Mouse (Mus musculus): Measurements from ENCODE around the gene Epb42. TPM values are rescaled to one million over a fixed set of nuclear protein-coding genes. Genes with fewer than 3 reads are reported as not detected.

Gene Epb42
- 1 to 10 TPM in 1 of 2 experiments, not detected in 1; 1.2 TPM for total RNA-seq (2023)

GRCm38 (mm10) chr2:121036733-121037341 is at the start of gene Epb42:
Epb42 (minus strand) TSS chr2:121037072.

GRCm38 (mm10) chr2:121085480-121086185 is 48.8 kb upstream of the Epb42 start, which contains the start of gene Tgm5:
Tgm5 (minus strand) TSS chr2:121085841.

GRCm38 (mm10) chr2:121007925-121008663 is 28.8 kb downstream of the Epb42 start, which contains the start of gene Ccndbp1:
Ccndbp1 (plus strand) TSS chr2:121008403.

GRCm38 (mm10) chr2:120976990-120977925 is 59.6 kb downstream of the Epb42 start, which contains the start of gene Tmem62:
Tmem62 (plus strand) TSS chr2:120977017.

GRCm38 (mm10) chr2:120970559-120971080 is 66.3 kb downstream of the Epb42 start, which contains the start of gene Ubr1:
Ubr1 (minus strand) TSS chr2:120970715.

Other genes with a start within 250 kb of the Epb42 start
- gene Cdan1, start 186.9 kb downstream of the Epb42 start, total RNA-seq (2023): 10 to 100 TPM; 15.4 to 18.1 TPM
- 1 to 10 TPM; 7.3 to 7.8 TPM for gene Ttbk2, start 186.5 kb downstream of the Epb42 start, total RNA-seq (2023)
- gene Ubr1, start 66.4 kb downstream of the Epb42 start, total RNA-seq (2023): 10 to 100 TPM; 24.0 to 30.2 TPM
- 10 to 100 TPM in 1 of 2 experiments, 1 to 10 TPM in 1; 8.4 to 10.2 TPM for gene Tmem62, start 60.1 kb downstream of the Epb42 start, total RNA-seq (2023)
- gene Ccndbp1, start 28.7 kb downstream of the Epb42 start, total RNA-seq (2023): 10 to 100 TPM; 53.2 to 57.8 TPM
- not detected for gene Tgm5, start 48.8 kb upstream of the Epb42 start, total RNA-seq (2023)
- gene Tgm7, start 72.7 kb upstream of the Epb42 start, total RNA-seq (2023): not detected
- gene Adal, start 103.4 kb upstream of the Epb42 start, total RNA-seq (2023): 1 to 10 TPM; 6.4 to 8.8 TPM
- 1 to 10 TPM; 5.0 to 5.8 TPM for gene Lcmt2, start 103.6 kb upstream of the Epb42 start, total RNA-seq (2023)
- gene Tubgcp4, start 133.6 kb upstream of the Epb42 start, total RNA-seq (2023): 10 to 100 TPM; 53.2 to 54.1 TPM
- gene Zscan29, start 134.1 kb upstream of the Epb42 start, total RNA-seq (2023): 10 to 100 TPM; 21.2 to 25.5 TPM
- 10 to 100 TPM; 28.9 to 29.0 TPM for gene Trp53bp1, start 234.3 kb upstream of the Epb42 start, total RNA-seq (2023)

Measured in monocyte, adult 59 days (primary cell).